Mouse (Mus musculus) stomach, embryonic 14.5 days (tissue): ENCODE measurements around the gene Tbc1d17. TPM values are rescaled to one million over a fixed set of nuclear protein-coding genes. Genes with fewer than 3 reads are reported as not detected.

Experiments
- ATAC-seq: fragments of 200-750 bp; cut with Nextera tagmentation; 2 replicates; pipeline ENCODE4 v1.8.0; 2017; ENCODE audit warnings: low read depth, moderate TSS enrichment; ENCODE audit not compliant: insufficient number of reproducible peaks, insufficient read depth, low FRiP score
- H3K27ac ChIP-seq: fragments of 300-500 bp; sonication (generic); 2 replicates; pipeline ENCODE4 v1.5.1; 2014; ENCODE audit warnings: mild to moderate bottlenecking, low read length, moderate library complexity, mixed read lengths
- H3K27me3 ChIP-seq: fragments of 300-500 bp; sonication (generic); 2 replicates; pipeline ENCODE4 v1.6.1; 2014; ENCODE audit warnings: low read length, control low read depth, mixed read lengths; ENCODE audit not compliant: control insufficient read depth, insufficient read depth
- H3K36me3 ChIP-seq: fragments of 300-500 bp; sonication (generic); 2 replicates; pipeline ENCODE4 v1.6.1; 2014; ENCODE audit warnings: mild to moderate bottlenecking, control low read depth, low read length, moderate library complexity, mixed read lengths; ENCODE audit not compliant: control insufficient read depth, insufficient read depth
- H3K4me1 ChIP-seq: fragments of 300-500 bp; sonication (generic); 2 replicates; pipeline ENCODE4 v1.6.1; 2014; ENCODE audit warnings: low read length, control low read depth, mixed read lengths; ENCODE audit not compliant: control insufficient read depth, insufficient read depth
- H3K4me2 ChIP-seq: fragments of 300-500 bp; sonication (generic); replicated peaks from 2 replicates; pipeline ENCODE4 v1.6.1; 2014; ENCODE audit warnings: low read depth, low read length, control low read depth
- H3K4me3 ChIP-seq: fragments of 300-500 bp; sonication (generic); 2 replicates; pipeline ENCODE4 v1.5.1; 2014; ENCODE audit warnings: low read depth, low read length, control low read depth
- H3K9ac ChIP-seq: fragments of 300-500 bp; sonication (generic); replicated peaks from 2 replicates; pipeline ENCODE4 v1.6.1; 2014; ENCODE audit warnings: low read depth, mild to moderate bottlenecking, control low read depth, low read length, moderate library complexity, mixed read lengths
- H3K9me3 ChIP-seq: fragments of 300-500 bp; sonication (generic); 2 replicates; pipeline ENCODE4 v1.6.1; 2016; ENCODE audit warnings: low read depth, low read length, control low read depth; ENCODE audit not compliant: control insufficient read depth
- WGBS: fragments of 180-500 bp; shearing (Covaris S2); extraction: QIAGEN DNeasy Blood & Tissue Kit; methylation state at CpG from one replicate; pipeline ENCODE4 v1.1.7; 2014; 5-methylcytosine and 5-hydroxymethylcytosine counted together
- polyA plus RNA-seq: library from polyadenylated mRNA; unstranded; fragments of >200 nt; fragmentation: Nextera tagmentation; extraction: Ambion mirVana; gene quantifications from 2 replicates; pipeline ENCODE4 v1.2.1, GENCODE M21; 2014

The Tbc1d17 gene
- polyA plus RNA-seq, 1 experiment from 2014 or later, result 71.8 TPM

DNA sequence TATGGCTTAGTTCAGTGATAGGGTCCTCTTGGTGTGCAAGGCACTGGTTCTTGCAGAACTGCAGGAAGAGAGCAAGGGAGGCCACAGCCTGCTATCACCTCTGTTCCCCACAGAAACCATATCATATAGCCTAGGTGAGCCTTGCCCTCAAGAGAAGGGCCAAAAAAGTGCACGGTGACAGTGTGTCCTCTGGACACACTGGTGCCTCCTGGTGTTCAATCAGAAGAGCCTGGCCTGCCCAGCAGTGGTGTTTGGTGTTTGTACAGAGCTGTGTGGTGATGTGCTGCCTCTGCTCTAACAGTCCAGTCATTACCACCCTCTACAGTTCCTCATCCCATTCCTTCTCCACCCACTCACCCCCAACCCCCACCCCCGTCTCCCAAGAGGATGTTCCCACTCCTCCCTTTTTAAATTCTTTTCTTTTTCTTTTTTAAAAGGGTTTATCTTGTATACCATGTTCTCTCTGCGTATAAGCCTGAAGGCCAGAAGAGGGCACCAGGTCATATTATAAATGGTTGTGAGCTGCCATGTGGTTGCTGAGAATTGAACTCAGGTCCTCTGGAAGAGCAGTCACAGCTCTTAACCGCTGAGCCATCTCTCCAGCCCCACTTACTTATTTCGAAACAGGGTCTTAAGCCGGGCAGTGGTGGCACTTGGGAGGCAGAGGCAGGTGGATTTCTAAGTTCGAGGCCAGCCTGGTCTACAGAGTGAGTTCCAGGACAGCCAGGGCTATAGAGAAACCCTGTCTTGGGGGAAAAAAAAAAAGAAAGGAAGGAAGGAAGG is 27.0 kb downstream of the Tbc1d17 start:
- no peaks in the 10 kb centered on the region for H3K27me3 ChIP-seq
- no peaks in the 10 kb centered on the region for H3K9me3 ChIP-seq
- H3K9ac ChIP-seq, result no peak overlapping the region
- no peak overlapping the region for H3K4me2 ChIP-seq
- WGBS, result 84% methylated on average over 7 of the region's 7 CpGs
- no peak for ATAC-seq
- H3K27ac ChIP-seq, result no peak overlapping the region
- H3K4me3 ChIP-seq, result no peak overlapping the region
- peaks cover 41% of the 10 kb centered on the region for H3K4me1 ChIP-seq
- H3K36me3 ChIP-seq, result peaks cover 3% of the 10 kb centered on the region; the same call in 1 of the 2 replicates

- 72% methylated on average over 3 of the region's 3 CpGs for WGBS
- Histone ChIP-seq H3K36me3 (no peaks in the 10 kb centered on the region; the same call in 1 of the 2 replicates), H3K9ac (no peak overlapping the region), H3K9me3 (no peaks in the 10 kb centered on the region), H3K4me2 (no peak overlapping the region), H3K27ac (no peak overlapping the region), H3K4me1 (peaks cover 41% of the 10 kb centered on the region), H3K27me3 (no peaks in the 10 kb centered on the region), H3K4me3 (no peak overlapping the region)
- ATAC-seq, result no peak
Observed at GRCm38 (mm10) chr7:44820525-44820924, 28.4 kb downstream of the Tbc1d17 start.

GRCm38 (mm10) chr7:44819863-44820262 is 29.0 kb downstream of the Tbc1d17 start:
- peaks cover 45% of the 10 kb centered on the region for H3K4me1 ChIP-seq
- WGBS, result 56% methylated on average over 5 of the region's 5 CpGs
- H3K9ac ChIP-seq, result no peak overlapping the region
- H3K36me3 ChIP-seq, result no peaks in the 10 kb centered on the region; the same call in 1 of the 2 replicates
- no peak for ATAC-seq
- no peak overlapping the region for H3K4me3 ChIP-seq
- H3K27ac ChIP-seq, result no peak overlapping the region
- no peaks in the 10 kb centered on the region for H3K9me3 ChIP-seq
- H3K27me3 ChIP-seq, result no peaks in the 10 kb centered on the region
- no peak overlapping the region for H3K4me2 ChIP-seq

DNA sequence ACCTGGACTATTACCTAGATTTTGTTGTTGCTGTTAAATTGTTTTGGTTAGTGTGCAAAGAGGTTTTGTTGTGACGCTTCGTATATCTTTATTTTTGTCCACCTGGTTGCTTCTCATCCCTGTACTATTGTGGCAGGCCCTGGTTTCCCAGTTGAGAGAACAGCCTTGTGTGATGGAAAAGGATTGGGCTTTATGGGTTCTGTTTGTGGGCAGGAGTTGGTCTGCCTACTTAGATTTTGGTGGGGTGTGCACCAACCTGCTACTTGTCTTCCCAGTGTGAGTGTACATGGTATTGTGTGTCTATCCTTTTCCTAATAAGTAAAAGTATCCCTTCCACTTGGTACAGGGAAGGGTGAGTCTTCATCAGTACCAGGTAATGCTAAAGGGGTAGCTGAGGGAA is 29.5 kb downstream of the Tbc1d17 start:
- ATAC-seq, result no peak
- Histone ChIP-seq H3K4me1 (peaks cover 47% of the 10 kb centered on the region), H3K27me3 (no peaks in the 10 kb centered on the region), H3K4me2 (peak overlapping the region; percentile 88), H3K9me3 (no peaks in the 10 kb centered on the region), H3K4me3 (peak overlapping the region; percentile 69; the same call in 1 of the 2 replicates), H3K27ac (no peak overlapping the region), H3K36me3 (peaks cover under 1% of the 10 kb centered on the region; the same call in 1 of the 2 replicates), H3K9ac (0 out of 2 replicates have a peak overlapping the region, but pooled peaks have one; percentile 18)
- 83% methylated on average over 2 of the region's 2 CpGs for WGBS

DNA sequence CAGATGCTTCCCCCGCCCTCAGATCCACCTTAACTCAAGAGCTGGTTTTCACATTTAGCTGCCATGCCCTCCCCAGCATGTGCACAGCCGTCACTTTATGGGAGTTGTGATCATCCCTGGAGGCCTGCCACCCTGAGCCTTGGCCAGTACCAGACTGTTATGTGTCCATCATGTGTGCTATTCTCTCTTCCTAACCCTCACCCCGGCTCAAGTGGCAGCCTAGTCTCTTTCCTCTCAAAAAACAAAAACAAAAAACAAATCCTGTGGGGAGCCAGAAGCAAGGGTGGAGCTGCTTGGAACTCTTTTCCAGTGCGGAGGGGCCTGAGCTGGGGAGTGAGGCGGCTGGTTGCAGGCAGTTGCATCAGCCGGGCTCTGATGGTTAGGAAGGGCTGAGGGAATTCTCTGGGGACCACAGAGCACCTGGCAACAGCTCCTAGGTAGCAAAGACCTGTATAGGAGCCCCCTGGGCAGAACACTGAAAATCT is 30.1 kb downstream of the Tbc1d17 start:
- H3K9me3 ChIP-seq, result no peaks in the 10 kb centered on the region
- H3K4me3 ChIP-seq, result peak overlapping the region; percentile 69
- 35% methylated on average over 6 of the region's 6 CpGs for WGBS
- H3K4me1 ChIP-seq, result peaks cover 41% of the 10 kb centered on the region
- peak overlapping the region; percentile 88 for H3K4me2 ChIP-seq
- 0 out of 2 replicates have a peak overlapping the region, but pooled peaks have one; percentile 18 for H3K9ac ChIP-seq
- no peak for ATAC-seq
- H3K27me3 ChIP-seq, result no peaks in the 10 kb centered on the region
- peaks cover 4% of the 10 kb centered on the region; the same call in 1 of the 2 replicates for H3K36me3 ChIP-seq
- no peak overlapping the region for H3K27ac ChIP-seq

DNA sequence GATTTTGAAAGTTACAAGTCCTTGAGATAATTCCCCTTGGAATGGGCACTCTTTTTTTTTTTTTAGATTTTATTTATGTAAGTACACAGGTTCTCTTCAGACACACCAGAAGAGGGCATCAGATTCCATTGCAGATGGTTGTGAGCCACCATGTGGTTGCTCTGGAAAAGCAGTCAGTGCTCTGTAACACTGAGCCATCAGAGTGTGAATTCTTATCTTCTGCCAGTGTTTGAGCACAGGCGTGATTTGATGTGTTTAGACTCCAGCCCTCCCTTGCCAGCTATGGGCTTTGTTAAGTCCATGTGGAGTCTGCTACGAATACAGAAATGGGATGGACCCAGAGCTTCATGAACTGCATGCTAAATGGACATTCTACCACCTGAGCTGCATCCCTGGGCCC is 30.7 kb downstream of the Tbc1d17 start:
- H3K27me3 ChIP-seq, result no peaks in the 10 kb centered on the region
- peaks cover 38% of the 10 kb centered on the region for H3K4me1 ChIP-seq
- no peaks in the 10 kb centered on the region for H3K9me3 ChIP-seq
- ATAC-seq, result no peak
- H3K27ac ChIP-seq, result no peak overlapping the region
- H3K36me3 ChIP-seq, result peaks cover 4% of the 10 kb centered on the region; the same call in 1 of the 2 replicates
- peak overlapping the region; percentile 69 for H3K4me3 ChIP-seq
- peak overlapping the region; percentile 90; the same call in 1 of the 2 replicates for H3K9ac ChIP-seq
- 24% methylated on average over 2 of the region's 2 CpGs for WGBS
- H3K4me2 ChIP-seq, result peak overlapping the region; percentile 88

DNA sequence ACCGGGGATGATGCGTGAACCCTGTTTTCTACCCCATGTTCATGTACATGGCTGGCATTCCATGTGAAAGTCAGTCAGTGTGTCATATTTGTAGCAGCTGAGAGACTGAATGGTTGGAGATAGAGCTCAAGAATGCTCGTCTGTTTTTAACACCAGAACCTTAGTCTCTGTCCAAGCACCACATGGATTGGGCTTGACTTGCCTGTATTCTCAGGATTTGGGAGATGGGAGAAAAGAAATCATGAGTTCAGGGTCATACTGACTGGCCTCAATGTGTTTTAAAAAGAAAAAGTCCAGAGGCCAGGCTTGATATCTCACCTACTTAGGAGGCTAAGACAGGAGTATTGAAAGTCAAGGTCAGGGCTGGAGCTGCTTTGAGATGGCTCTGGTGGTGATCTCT is 31.4 kb downstream of the Tbc1d17 start:
- WGBS, result 18% methylated on average over 3 of the region's 3 CpGs
- Histone ChIP-seq H3K4me2 (peak overlapping the region; percentile 88), H3K4me3 (peak overlapping the region; percentile 69), H3K27me3 (no peaks in the 10 kb centered on the region), H3K4me1 (peaks cover 38% of the 10 kb centered on the region), H3K9me3 (no peaks in the 10 kb centered on the region), H3K27ac (peak overlapping the region; percentile 97; the same call in 1 of the 2 replicates), H3K36me3 (peaks cover 4% of the 10 kb centered on the region; the same call in 1 of the 2 replicates), H3K9ac (peak overlapping the region; percentile 90)
- ATAC-seq, result no peak

DNA sequence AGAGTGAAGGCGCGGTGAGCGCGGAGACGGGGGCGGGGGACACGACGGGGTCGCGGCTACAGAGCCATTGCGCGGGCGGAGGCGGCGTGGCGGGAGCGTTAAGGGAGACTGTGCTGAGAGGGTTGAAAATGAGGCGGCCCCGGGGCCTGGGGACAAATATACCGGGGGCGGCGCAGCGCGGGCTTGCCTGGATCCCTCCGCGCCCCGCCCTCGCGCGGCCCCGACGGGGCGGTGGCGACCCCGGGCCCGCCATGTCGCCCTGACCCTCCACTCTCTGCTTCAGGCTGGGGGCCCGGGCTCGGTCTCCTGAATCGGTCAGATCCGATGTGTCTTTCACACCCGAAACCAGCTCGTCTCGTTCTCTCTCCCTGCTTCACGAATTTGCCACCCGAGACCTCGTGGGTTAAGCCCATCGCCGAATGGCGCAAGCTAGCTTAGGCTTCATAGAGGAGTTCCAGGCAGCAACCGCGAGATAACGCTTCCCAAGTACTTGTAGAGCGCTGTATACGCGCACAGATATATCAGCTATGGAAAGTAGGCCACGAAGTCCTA is 32.3 kb downstream of the Tbc1d17 start, which contains the start of gene Atf5:
TSS of gene Atf5 (minus strand) at position 189 of the 552 bp plus-strand sequence.
- Histone ChIP-seq H3K36me3 (peaks cover 4% of the 10 kb centered on the region; the same call in 1 of the 2 replicates), H3K9ac (peak within 1 kb of the TSS; percentile 90), H3K4me2 (peak within 1 kb of the TSS; percentile 88), H3K9me3 (no peaks in the 10 kb centered on the region), H3K4me3 (peak within 1 kb of the TSS; percentile 69), H3K27ac (peak within 1 kb of the TSS; percentile 97), H3K27me3 (no peaks in the 10 kb centered on the region), H3K4me1 (peaks cover 38% of the 10 kb centered on the region)
- under 1% methylated on average over 39 of the region's 57 CpGs for WGBS
- peak; percentile 36 for ATAC-seq
